Mouse (Mus musculus) limb, embryonic 14.5 days (tissue): ENCODE data around the gene Slc35g3. TPM values are rescaled to one million over a fixed set of nuclear protein-coding genes. Genes with fewer than 3 reads are reported as not detected.

Experiments
- ATAC-seq: fragments of 200-750 bp; cut with Nextera tagmentation; 2 replicates; pipeline ENCODE4 v1.8.0; 2017; ENCODE audit warnings: low read depth, moderate number of reproducible peaks, moderate TSS enrichment; ENCODE audit not compliant: low FRiP score
- DNase-seq: peaks from one replicate; pipeline ENCODE4 v3.0.0-alpha.2; 2015; ENCODE audit warnings: low spot score
- H3K27ac ChIP-seq: fragments of 300-500 bp; sonication (generic); replicated peaks from 2 replicates; pipeline ENCODE4 v1.5.1; 2014; ENCODE audit warnings: low read depth, mild to moderate bottlenecking, low read length, moderate library complexity, mixed read lengths
- H3K27me3 ChIP-seq: fragments of 300-500 bp; sonication (generic); 2 replicates; pipeline ENCODE4 v1.6.1; 2014; ENCODE audit warnings: low read length, mixed read lengths; ENCODE audit not compliant: control insufficient read depth, insufficient read depth
- H3K36me3 ChIP-seq: fragments of 300-500 bp; sonication (generic); 2 replicates; pipeline ENCODE4 v1.6.1; 2014; ENCODE audit warnings: mild to moderate bottlenecking, low read length, moderate library complexity, mixed read lengths; ENCODE audit not compliant: control insufficient read depth, insufficient read depth
- H3K4me1 ChIP-seq: fragments of 300-500 bp; sonication (generic); 2 replicates; pipeline ENCODE4 v1.6.1; 2014; ENCODE audit warnings: antibody characterized with exemption, low read length, mixed read lengths; ENCODE audit not compliant: control insufficient read depth, insufficient read depth
- H3K4me2 ChIP-seq: fragments of 300-500 bp; sonication (generic); replicated peaks from 2 replicates; pipeline ENCODE4 v1.6.1; 2014; ENCODE audit warnings: low read depth, mild to moderate bottlenecking, low read length, moderate library complexity; ENCODE audit not compliant: severe bottlenecking
- H3K4me3 ChIP-seq: fragments of 300-500 bp; sonication (generic); replicated peaks from 2 replicates; pipeline ENCODE4 v1.5.1; 2014; ENCODE audit warnings: low read length
- H3K9ac ChIP-seq: fragments of 300-500 bp; sonication (generic); 2 replicates; pipeline ENCODE4 v1.6.1; 2014; ENCODE audit warnings: mild to moderate bottlenecking, low read depth, low read length, moderate library complexity; ENCODE audit not compliant: severe bottlenecking
- H3K9me3 ChIP-seq: fragments of 300-500 bp; sonication (generic); 2 replicates; pipeline ENCODE4 v1.6.1; 2016; ENCODE audit warnings: low read length; ENCODE audit not compliant: control insufficient read depth
- POLR2A ChIP-seq: fragments of 200-500 bp; IDR thresholded peaks from 2 replicates; pipeline ENCODE4 v1.8.0; 2012; ENCODE audit warnings: inconsistent platforms, mild to moderate bottlenecking, moderate library complexity, borderline replicate concordance; ENCODE audit not compliant: insufficient read depth, insufficient read length; ENCODE audit errors: extremely low read depth
- WGBS: fragments of 180-500 bp; shearing (Covaris S2); extraction: QIAGEN DNeasy Blood & Tissue Kit; methylation state at CpG from one replicate; pipeline ENCODE4 v1.1.7; 2014; 5-methylcytosine and 5-hydroxymethylcytosine counted together
- polyA plus RNA-seq, 2 experiments: library from polyadenylated mRNA; depleted of rRNA in 1 of 2; stranded (reverse) in 1 of 2; unstranded in 1 of 2; fragments of >200 nt; fragmentation: Nextera tagmentation in 1 of 2; extraction: Ambion mirVana in 1 of 2; gene quantifications; 2 replicates each; pipeline versions ENCODE4 v1.2.1 to v1.2.3; 2012 to 2014

The Slc35g3 gene
- polyA plus RNA-seq, 2 experiments, result 0.21 to 0.23 TPM

- Histone ChIP-seq H3K27ac (no peak overlapping the region), H3K36me3 (no peaks in the 10 kb centered on the region), H3K27me3 (peaks cover 47% of the 10 kb centered on the region), H3K4me3 (peak overlapping the region; percentile 61), H3K4me2 (peak overlapping the region; percentile 94), H3K9me3 (no peaks in the 10 kb centered on the region), H3K4me1 (peaks cover 53% of the 10 kb centered on the region), H3K9ac (peak overlapping the region; percentile 44)
- WGBS, result 2% methylated on average over 55 of the region's 60 CpGs
- peak; percentile 38; the same call in 1 of the 2 replicates for ATAC-seq
- peak; percentile 74 for DNase-seq
- TF ChIP-seq POLR2A, result no peak
Measured at GRCm38 (mm10) chr11:69803786-69804651, 42.3 kb upstream of the Slc35g3 start.

- ATAC-seq (0 out of 2 replicates have a peak, but pooled peaks have one; percentile 0), DNase-seq (no peak)
- Histone ChIP-seq H3K4me2 (peak overlapping the region; percentile 94), H3K9ac (peak overlapping the region; percentile 44), H3K36me3 (no peaks in the 10 kb centered on the region), H3K4me3 (peak overlapping the region; percentile 61), H3K4me1 (peaks cover 53% of the 10 kb centered on the region), H3K27me3 (peaks cover 47% of the 10 kb centered on the region), H3K27ac (no peak overlapping the region), H3K9me3 (no peaks in the 10 kb centered on the region)
- no peak for TF ChIP-seq POLR2A
- under 1% methylated on average over 12 of the region's 12 CpGs for WGBS
Measured at GRCm38 (mm10) chr11:69803328-69803727, 41.6 kb upstream of the Slc35g3 start.

- no peak overlapping the region for H3K27ac ChIP-seq
- DNase-seq (peak; percentile 73), ATAC-seq (peak; percentile 37; the same call in 1 of the 2 replicates)
- H3K36me3 ChIP-seq, result no peaks in the 10 kb centered on the region
- no peaks in the 10 kb centered on the region for H3K9me3 ChIP-seq
- peaks cover 47% of the 10 kb centered on the region for H3K27me3 ChIP-seq
- peaks cover 53% of the 10 kb centered on the region for H3K4me1 ChIP-seq
- WGBS, result 1% methylated on average over 33 of the region's 33 CpGs
- peak overlapping the region; percentile 94 for H3K4me2 ChIP-seq
- no peak for TF ChIP-seq POLR2A
- peak overlapping the region; percentile 56 for H3K9ac ChIP-seq
- peak overlapping the region; percentile 61 for H3K4me3 ChIP-seq
Measured at GRCm38 (mm10) chr11:69802648-69803105, 40.9 kb upstream of the Slc35g3 start.

- TF ChIP-seq POLR2A, result no peak
- Histone ChIP-seq H3K27me3 (peaks cover 47% of the 10 kb centered on the region), H3K9me3 (no peaks in the 10 kb centered on the region), H3K27ac (peak within 1 kb of the TSS; percentile 74), H3K36me3 (no peaks in the 10 kb centered on the region), H3K4me3 (peak within 1 kb of the TSS; percentile 61), H3K4me1 (peaks cover 53% of the 10 kb centered on the region), H3K4me2 (peak within 1 kb of the TSS; percentile 94), H3K9ac (peak within 1 kb of the TSS; percentile 57)
- ATAC-seq (no peak), DNase-seq (no peak)
- under 1% methylated on average over 33 of the region's 33 CpGs for WGBS
Measured at GRCm38 (mm10) chr11:69801379-69801977, 39.7 kb upstream of the Slc35g3 start, which contains the start of gene Fgf11. Fgf11 (minus strand) TSS chr11:69801857.

- ATAC-seq (peak; percentile 64), DNase-seq (peak; percentile 80)
- H3K4me2 ChIP-seq, result peak overlapping the region; percentile 94
- peaks cover 39% of the 10 kb centered on the region for H3K27me3 ChIP-seq
- peak overlapping the region; percentile 57 for H3K9ac ChIP-seq
- no peaks in the 10 kb centered on the region for H3K36me3 ChIP-seq
- peaks cover 56% of the 10 kb centered on the region for H3K4me1 ChIP-seq
- no peak for TF ChIP-seq POLR2A
- H3K4me3 ChIP-seq, result peak overlapping the region; percentile 61
- H3K27ac ChIP-seq, result peak overlapping the region; percentile 74
- H3K9me3 ChIP-seq, result no peaks in the 10 kb centered on the region
- 1% methylated on average over 31 of the region's 36 CpGs for WGBS
Measured at GRCm38 (mm10) chr11:69800392-69801197, 38.8 kb upstream of the Slc35g3 start.
